Mouse (Mus musculus) bone marrow macrophage, adult 2 months (primary cell): ENCODE measurements around the gene Hpgd. TPM values are rescaled to one million over a fixed set of nuclear protein-coding genes. Genes with fewer than 3 reads are reported as not detected.

Source experiments
- H3K27ac ChIP-seq: 2 replicates; pipeline ENCODE4 v1.5.1; 2012; ENCODE audit warnings: low read depth, low read length; ENCODE audit not compliant: insufficient read depth
- H3K4me1 ChIP-seq: 2 replicates; pipeline ENCODE4 v1.6.1; 2012; ENCODE audit warnings: low read length; ENCODE audit not compliant: control insufficient read depth, insufficient read depth
- H3K4me3 ChIP-seq: 2 replicates; pipeline ENCODE4 v1.5.1; 2012; ENCODE audit warnings: mild to moderate bottlenecking, low read length, moderate library complexity; ENCODE audit not compliant: insufficient read depth
- CTCF ChIP-seq: IDR thresholded peaks from 2 replicates; pipeline ENCODE4 v1.5.1; 2012; ENCODE audit warnings: low read depth, mild to moderate bottlenecking, low read length, moderate library complexity
- POLR2A ChIP-seq: IDR thresholded peaks from 2 replicates; pipeline ENCODE4 v1.6.1; 2012; ENCODE audit warnings: mild to moderate bottlenecking, low read depth, low read length, borderline replicate concordance
- polyA plus RNA-seq: library from polyadenylated mRNA; stranded (reverse); fragments of >200 nt; gene quantifications from 2 replicates; pipeline ENCODE4 v1.2.4, GENCODE M21; 2012; ENCODE audit not compliant: missing spikeins, insufficient read depth, insufficient read length

Gene Hpgd
- polyA plus RNA-seq, 1 experiment = 457 TPM

GRCm38 (mm10) chr8:56315189-56315588 is 20.8 kb downstream of the Hpgd start:
- TF ChIP-seq CTCF (no peak), POLR2A (no peak)

GRCm38 (mm10) chr8:56323276-56323675 is 28.9 kb downstream of the Hpgd start:
- Histone ChIP-seq H3K27ac (no peak overlapping the region), H3K4me1 (peaks cover 9% of the 10 kb centered on the region), H3K4me3 (no peak overlapping the region)
- TF ChIP-seq POLR2A (no peak), CTCF (no peak)

More at GRCm38 (mm10) chr8:56315189-56315588, 20.8 kb downstream of the Hpgd start:
- H3K4me1 ChIP-seq = peaks cover 24% of the 10 kb centered on the region
- peak overlapping the region; percentile 79 for H3K27ac ChIP-seq
- no peak overlapping the region for H3K4me3 ChIP-seq

GRCm38 (mm10) chr8:56327709-56328108 is 33.3 kb downstream of the Hpgd start:
- TF ChIP-seq CTCF = no peak
- no peak for TF ChIP-seq POLR2A
- peaks cover 9% of the 10 kb centered on the region for H3K4me1 ChIP-seq
- H3K4me3 ChIP-seq = no peak overlapping the region
- no peak overlapping the region for H3K27ac ChIP-seq

GRCm38 (mm10) chr8:56328130-56328542 is 33.8 kb downstream of the Hpgd start:
- peaks cover 9% of the 10 kb centered on the region for H3K4me1 ChIP-seq
- H3K4me3 ChIP-seq = no peak overlapping the region
- no peak for TF ChIP-seq CTCF
- no peak for TF ChIP-seq POLR2A
- no peak overlapping the region for H3K27ac ChIP-seq

- TF ChIP-seq POLR2A (no peak), CTCF (no peak)
- Histone ChIP-seq H3K27ac (no peak overlapping the region), H3K4me3 (no peak overlapping the region), H3K4me1 (peaks cover 3% of the 10 kb centered on the region; the same call in 1 of the 2 replicates)
Observed at GRCm38 (mm10) chr8:56335390-56336000, 41.1 kb downstream of the Hpgd start.

- TF ChIP-seq POLR2A (no peak), CTCF (no peak)
- peaks cover 3% of the 10 kb centered on the region; the same call in 1 of the 2 replicates for H3K4me1 ChIP-seq
- no peak overlapping the region for H3K4me3 ChIP-seq
Observed at GRCm38 (mm10) chr8:56336771-56337170, 42.4 kb downstream of the Hpgd start.

GRCm38 (mm10) chr8:56343505-56343904 is 49.1 kb downstream of the Hpgd start:
- TF ChIP-seq CTCF = no peak
- no peak for TF ChIP-seq POLR2A
- no peak overlapping the region for H3K4me3 ChIP-seq
- H3K27ac ChIP-seq = no peak overlapping the region
- no peaks in the 10 kb centered on the region for H3K4me1 ChIP-seq

More at GRCm38 (mm10) chr8:56336771-56337170, 42.4 kb downstream of the Hpgd start:
- H3K27ac ChIP-seq = no peak overlapping the region

GRCm38 (mm10) chr8:56343940-56344339 is 49.6 kb downstream of the Hpgd start:
- Histone ChIP-seq H3K4me1 (no peaks in the 10 kb centered on the region), H3K27ac (no peak overlapping the region), H3K4me3 (no peak overlapping the region)
- TF ChIP-seq CTCF = no peak
- no peak for TF ChIP-seq POLR2A

- Histone ChIP-seq H3K4me3 (no peak overlapping the region), H3K4me1 (no peaks in the 10 kb centered on the region), H3K27ac (no peak overlapping the region)
- no peak for TF ChIP-seq POLR2A
- no peak for TF ChIP-seq CTCF
Observed at GRCm38 (mm10) chr8:56344359-56344758, 50.0 kb downstream of the Hpgd start.

- Histone ChIP-seq H3K4me1 (no peaks in the 10 kb centered on the region), H3K27ac (no peak overlapping the region), H3K4me3 (no peak overlapping the region)
- no peak for TF ChIP-seq POLR2A
- TF ChIP-seq CTCF = no peak
Observed at GRCm38 (mm10) chr8:56345641-56346420, 51.4 kb downstream of the Hpgd start.
